Mouse (Mus musculus) c-Kit-positive CD71-positive TER-119-negative erythroid progenitor cells, embryonic 14.5 days (primary cell): ENCODE results near the gene Stk4.

Experiments used
- DNase-seq: peaks from one replicate; pipeline ENCODE4 v3.0.0-alpha.2; 2013; ENCODE audit warnings: low read depth

Gene Stk4

DNA sequence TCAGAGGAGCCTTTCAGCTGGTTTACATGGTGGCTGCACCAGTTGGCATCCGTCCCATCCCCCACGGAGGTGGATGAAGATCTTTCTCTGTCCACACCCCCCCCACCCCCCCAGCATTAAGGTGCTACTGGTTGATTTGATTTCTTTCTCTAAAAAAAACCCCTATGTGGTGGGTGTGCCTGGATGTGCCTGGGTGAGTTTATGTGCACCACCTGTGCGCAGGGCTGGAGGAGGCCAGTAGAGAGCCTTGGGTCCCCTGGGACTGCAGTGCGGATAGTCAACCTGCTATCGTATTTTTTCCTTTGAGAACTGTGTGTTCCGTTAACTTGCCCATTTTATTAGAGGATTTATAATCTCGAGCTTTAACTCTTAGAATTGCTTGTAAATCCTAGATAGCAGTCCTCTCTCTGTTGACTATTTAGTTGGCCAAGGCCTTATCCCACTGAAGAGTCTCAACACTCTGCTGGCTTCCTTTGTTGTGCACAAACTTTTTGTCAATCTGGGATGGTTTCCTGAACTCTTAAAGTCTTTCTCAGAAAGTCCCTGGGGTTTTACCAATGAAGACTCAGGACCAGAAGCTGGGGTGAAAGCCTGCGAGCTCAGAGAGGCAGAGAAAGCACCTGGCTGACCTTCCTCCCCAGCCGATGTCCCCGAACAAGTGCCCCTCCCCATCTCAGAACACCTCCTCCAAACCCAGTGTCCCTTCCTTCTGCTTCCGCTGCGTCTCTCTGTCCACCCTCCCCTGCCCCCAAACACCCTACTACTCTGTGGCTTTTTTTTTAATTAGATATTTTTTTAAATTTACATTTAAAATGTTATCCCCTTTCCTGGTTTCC lies 58.7 kb downstream of the Stk4 start:
- DNase-seq: no peak

DNA sequence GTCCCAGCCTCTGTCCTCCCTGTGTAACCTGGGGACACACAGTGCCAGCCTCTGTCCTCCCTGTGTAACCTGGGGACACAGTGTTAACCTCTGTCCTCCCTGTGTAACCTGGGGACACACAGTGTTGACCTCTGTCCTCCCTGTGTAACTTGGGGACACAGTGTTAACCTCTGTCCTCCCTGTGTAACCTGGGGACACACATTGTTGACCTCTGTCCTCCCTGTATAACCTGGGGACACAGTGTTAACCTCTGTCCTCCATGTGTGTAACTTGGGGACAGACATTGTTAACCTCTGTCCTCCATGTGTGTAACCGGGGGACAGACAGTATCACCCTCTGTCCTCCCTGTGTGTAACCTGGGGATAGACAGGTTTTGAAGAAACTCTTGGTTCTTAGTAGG lies 61.5 kb downstream of the Stk4 start:
- no peak for DNase-seq

DNA sequence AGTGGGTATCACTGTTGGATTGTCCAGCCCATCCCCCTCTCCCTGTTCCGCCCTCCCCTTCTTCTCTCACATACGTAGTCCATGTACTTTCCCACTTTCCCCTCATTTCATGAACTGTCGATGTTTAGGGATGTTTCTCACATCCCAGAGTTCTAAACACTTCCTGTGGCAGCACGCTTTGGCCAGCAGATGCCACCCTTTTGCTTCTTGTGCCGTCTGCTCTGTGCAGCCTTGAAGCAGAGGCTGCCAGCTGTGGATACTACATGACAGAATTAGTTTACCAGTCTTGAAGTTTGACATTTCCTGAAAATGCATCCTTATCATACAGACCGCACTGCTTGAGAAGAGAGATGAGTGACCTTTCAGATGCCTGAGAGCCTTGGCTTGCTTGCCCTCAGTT lies 64.4 kb downstream of the Stk4 start:
- no peak for DNase-seq

DNA sequence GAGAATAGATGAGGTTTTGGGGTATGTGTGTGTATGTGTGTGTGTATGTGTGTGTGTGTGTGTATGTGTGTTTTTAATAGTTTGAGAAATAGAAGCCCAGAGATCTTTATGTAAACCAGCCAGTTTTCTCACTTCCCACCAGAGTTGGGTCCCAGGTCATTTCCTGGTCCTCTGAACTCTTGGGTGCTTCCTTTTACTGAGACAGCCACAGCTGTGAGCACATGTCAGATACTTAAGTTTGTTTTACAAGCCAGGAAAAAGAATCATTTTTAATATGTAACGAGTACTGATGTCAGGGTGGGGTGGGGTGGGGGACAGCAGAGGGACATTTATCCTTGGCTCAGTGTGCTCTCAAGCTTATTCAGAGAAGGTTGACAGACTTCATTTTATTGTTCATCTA lies 65.2 kb downstream of the Stk4 start:
- DNase-seq: no peak

DNA sequence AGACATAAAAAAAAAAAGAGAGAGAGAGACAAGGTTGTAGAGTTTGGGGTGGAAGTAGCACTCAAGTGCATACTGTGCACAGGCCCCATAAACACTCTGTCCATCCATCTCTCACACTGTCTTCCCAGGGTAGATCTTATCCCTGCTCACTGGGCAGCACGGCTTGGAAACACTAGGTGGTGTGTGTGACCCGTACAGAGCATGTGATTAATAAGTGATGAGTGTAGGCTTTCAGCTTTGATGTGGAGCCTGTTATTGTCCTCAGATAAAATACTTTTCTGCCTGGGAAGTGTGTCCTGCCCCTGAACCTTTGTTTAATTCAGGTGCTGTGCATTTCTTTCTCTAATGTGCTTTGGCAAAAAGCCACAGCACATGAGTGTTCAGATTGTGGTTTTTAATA lies 66.3 kb downstream of the Stk4 start:
- no peak for DNase-seq

DNA sequence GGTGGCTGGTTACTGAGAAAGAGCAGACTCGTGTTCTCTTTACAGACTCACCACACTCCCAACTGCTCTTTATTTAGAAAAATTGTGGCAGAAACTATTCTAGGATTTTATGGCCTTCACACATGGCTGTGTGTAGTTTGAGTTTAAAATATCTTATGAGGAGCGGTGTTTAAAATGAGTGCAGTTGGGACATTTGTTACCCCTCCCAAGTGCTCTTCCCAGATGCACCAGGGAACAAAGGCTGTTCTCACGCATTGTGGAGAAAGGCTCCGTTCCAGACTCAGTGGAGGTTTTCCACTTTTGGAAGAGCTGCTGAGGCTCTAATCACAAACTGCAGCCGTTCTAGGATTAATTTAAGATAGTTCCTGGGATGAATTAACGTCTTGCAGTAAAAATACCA lies 67.6 kb downstream of the Stk4 start:
- no peak for DNase-seq

DNA sequence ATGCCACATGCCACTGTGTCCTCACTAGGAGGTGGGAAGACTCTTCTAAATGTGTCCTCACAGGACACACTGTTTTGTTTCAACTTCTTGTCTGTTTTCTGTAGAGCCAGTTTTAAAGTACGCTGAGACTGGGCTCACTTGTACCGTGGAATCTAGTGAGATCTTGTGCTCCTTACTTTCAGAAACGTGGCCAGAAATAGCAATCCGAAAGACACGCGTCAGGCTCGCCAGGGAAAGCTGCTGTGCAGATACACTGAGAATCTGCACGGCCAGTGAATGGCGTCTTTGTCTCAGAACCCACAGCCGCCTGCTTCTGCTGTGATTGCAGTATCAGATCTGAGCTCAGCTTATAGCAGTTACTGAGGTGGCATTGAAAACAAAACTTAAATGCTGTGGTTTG lies 71.9 kb downstream of the Stk4 start:
- DNase-seq: no peak

DNA sequence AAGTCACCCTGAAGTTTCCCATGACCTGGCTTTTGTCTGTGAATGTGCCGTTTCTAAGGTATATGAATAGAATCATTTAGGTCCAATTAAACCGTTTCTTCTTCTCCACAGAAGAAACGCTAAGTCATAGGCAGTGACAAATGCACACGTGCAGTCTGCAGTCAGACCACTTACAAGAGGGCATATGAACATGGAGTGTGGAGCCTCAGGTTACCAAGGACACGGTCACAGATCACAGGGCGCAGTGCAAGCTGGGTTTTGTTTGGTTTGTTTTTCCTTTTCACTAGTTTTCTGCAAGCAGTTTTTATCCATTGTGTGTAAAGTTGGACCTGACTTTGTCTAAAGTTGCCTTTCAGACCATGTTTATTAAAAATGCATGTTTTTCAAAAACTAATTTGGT lies 73.9 kb downstream of the Stk4 start:
- DNase-seq: no peak

DNA sequence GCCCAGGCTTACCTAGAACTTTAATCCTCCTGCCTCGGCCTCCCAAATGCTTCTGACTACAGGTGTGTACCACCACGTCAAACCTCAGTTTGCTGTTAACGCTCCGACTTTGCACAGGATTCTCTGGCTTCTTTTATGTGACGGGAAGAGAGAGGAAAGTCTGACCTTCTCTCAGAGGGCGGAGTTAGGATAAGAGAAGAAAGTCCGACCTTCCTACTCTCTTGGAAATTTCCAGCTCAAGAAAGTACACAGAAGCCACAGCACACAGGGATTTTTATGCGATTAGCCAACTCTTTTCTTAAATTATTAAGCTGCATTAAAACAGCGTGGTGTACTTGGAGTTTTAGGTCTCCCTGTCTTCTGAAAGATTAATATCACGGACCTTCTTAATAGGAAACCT lies 74.4 kb downstream of the Stk4 start:
- no peak for DNase-seq

DNA sequence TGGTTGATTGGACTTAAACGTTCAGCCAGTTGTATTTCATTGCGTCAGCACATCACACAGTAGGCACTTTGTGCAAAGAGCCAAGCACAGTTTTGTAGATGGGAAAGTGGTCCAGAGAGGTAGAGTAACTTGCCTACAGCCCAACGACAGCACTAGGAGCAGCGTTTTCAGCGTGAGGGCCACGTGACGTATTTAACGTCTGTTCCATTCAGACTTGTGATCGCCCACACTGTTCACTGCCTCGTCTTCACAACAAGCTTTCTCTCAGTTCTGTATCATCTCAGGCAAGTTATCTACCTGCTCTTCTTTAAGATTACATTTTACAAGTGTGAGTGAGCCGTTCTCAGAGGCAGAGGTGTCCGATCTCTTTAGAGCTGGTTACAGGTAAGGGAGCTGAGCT lies 76.4 kb downstream of the Stk4 start:
- DNase-seq: no peak

DNA sequence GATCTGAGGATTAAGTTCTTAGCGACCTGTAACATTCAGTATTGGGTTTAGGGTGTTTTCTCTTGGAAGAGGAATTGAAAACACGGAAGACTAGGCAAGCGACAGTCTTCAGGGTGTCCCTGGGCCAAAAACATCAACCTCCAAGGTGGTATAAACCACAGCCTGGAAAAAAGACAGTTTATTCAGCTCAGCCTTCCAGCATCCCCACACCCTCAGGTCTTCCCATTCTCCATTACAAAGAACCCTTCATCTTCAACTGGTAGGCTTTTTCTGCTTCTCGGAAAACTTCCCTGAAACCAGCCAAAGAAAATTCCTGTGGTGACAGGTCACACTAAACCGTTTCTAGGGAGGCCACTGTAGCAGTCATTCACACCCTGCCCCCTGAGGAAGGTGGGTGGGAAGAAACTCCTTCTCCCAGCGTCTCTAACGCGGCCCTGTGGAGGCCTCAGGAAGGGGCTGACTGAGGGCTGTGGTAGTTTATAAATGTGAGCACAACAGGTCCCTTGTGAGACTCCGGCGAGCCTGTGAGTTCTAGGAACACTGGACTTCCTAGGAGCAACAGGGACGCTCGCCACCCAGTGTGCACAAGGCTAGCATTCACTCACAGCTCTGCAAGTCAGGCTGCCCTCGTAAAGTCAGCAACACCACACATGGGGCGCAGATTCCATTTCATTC lies 80.1 kb downstream of the Stk4 start:
- no peak for DNase-seq

DNA sequence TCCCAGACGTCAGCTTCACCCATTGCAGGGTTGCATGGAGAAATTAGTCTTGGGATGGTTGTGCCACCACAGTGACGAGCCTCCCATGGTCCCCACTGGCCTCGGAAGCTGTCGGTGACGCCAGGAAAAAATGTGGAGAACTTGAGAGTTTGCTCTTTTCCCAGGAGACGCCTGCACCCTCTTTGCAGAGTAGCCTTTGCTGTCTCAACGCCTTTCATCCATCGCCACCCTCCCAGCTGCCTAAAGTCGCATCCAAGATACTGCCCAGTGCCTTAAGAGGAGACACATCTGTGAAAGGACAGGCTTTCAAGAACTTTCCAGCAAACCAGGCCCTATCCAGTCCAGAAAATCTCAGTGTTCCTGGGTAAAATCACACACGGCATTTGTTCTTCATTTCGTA lies 82.2 kb downstream of the Stk4 start:
- no peak for DNase-seq

DNA sequence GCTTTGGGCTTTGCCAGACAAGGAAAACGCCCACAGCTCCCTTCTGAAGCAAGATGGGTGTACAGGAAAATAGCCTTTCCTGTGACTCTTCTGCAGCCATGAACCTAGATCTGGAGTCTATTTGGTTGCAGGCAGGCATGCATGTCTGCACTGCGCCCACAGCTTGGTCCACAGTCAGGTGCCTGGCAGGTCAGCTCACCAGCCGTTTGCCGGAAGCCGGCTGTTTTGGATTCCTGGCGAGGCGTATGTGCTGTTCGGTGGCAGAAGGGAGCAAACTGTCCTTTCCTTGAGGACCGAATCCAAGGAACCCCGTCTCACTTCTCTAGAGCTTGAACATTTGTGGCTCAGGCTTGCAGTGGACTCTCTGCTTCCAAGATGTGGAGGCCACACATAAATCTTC lies 83.9 kb downstream of the Stk4 start:
- no peak for DNase-seq

DNA sequence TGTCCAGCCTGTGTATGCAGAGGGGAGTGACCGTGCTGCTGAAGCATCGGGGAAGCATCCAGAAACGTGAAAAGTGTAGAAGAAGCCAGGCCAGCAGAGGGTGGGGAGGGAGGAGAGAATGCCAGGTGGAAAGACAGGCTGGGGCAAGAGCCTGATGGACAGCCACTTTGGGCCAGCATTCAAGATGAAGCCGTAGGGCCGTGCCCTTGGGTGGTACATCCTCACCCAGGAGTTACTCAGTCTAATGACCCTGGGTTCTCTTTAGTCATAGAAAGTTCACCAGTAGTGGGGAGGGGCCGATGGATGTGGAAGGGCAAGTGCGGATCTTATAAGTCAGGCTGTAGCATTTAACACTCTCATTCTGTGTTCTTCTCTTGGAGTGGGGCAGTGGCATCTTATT lies 86.0 kb downstream of the Stk4 start:
- no peak for DNase-seq

DNA sequence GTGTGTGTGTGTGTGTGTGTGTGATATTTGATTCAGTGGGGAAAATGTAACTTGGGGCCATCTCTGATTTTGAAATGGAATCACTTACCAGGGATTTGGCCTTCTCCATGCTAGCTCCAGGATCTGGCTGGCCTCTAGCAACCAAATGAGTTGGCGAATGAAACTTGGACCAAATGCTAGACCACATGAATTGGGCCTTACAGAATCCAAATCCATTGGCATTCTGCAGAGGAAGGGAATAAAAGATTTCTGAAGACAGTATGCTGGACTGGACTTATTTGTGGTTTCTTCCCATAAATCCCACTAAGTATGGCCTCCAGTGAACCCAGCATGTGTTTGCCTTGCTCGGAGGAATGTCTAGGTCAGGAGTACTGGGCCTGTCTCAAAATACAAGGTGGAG lies 88.7 kb downstream of the Stk4 start:
- no peak for DNase-seq

DNA sequence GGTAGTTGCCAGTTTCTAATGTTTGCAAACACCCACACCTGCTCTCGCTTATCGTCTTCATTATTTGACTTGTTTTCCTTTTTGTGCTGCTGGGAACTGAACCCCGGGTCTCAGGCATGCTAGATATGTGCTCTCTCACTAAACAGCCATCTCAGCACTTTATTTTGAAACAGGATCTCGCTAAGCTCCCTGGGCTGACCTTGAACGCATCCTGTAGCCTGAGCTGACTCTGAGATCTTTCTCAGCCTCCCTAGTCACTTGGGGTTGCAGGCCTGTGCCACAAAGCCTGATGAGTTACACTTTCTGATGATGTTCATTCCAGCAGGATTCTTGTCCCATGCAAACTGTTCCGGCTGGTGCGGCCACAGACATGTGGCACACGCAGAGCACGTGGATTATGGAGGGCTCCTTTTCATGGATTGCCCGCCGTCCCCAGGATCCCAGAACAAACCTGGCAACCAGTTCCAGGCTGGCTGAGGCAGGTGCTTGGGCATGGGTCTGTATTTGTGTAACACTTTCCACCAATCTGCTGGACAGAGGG lies 91.5 kb downstream of the Stk4 start:
- no peak for DNase-seq

DNA sequence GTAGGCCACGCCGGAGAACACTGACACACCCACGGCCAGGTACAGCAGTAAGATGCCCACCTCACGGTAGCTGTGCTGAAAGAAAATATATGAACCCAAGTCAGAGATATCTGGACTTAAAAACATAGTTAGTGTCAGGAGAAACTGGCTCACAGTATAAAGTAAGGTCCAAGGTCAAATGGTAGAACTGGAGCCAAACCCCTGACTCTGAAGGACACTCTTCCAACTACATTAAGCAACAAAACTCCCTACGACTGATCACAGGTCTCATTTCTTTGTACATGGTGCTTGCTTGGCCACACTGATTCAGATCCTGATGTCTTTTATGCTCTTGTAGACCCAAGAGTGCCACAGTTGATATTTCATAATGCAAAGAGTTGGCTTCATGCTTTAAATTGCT lies 94.8 kb downstream of the Stk4 start:
- DNase-seq: no peak

DNA sequence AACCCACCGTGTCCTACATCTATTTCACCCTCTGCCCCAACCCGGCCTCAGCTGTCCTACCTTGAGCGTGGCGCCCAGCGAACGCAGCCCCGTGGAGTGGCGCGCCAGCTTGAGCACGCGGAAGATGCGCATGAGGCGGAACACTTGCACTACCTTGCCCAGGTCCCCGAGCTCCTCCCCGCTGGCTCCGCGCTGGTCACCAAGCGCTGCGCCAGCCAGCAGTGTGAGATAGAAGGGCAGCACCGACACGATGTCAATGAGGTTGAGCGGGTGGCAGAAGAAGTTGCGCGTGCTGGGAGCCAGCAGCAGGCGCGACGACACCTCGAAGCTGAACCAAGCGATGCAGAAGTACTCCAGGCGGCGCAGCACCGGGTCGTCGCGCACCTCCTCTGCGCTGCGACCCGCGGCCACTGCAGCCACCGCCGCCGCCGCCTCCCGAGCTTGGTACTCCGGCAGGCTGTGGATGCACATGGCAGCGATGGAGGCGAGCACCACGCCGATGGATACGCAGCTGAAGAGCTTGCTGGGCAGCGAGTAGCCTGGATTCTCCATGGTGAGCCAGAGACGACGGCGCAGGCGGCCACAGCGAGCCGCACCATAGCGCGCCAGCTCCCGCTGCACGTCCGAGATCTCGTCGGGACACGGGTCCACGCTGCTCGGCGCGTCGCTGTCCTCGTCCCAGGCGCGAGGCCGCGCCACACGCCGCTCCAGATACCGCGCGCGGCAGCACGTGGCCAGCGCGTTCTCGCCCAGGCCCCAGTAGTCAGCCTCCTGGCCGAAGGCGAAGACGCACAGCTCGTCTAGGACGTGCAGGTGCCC lies 97.8 kb downstream of the Stk4 start:
- no peak for DNase-seq

DNA sequence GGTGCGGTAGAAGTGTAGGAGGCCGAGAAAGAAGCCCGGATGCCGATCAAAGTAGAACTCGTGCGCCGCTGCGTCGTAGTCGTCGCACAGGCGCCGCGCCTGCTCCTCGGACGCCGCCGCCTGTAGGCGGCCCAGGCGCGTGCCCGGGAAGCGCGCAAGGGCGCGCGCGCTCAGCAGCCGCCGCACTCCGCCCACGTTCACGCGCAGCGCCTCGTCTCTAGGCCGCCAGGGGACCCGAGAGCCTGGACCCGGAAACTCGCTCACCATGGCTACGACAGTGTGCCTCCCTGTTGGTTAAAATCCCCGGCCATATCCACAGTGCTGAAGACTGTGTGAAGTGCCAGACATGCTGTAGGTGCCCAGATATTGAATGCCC lies 98.4 kb downstream of the Stk4 start:
- no peak for DNase-seq

DNA sequence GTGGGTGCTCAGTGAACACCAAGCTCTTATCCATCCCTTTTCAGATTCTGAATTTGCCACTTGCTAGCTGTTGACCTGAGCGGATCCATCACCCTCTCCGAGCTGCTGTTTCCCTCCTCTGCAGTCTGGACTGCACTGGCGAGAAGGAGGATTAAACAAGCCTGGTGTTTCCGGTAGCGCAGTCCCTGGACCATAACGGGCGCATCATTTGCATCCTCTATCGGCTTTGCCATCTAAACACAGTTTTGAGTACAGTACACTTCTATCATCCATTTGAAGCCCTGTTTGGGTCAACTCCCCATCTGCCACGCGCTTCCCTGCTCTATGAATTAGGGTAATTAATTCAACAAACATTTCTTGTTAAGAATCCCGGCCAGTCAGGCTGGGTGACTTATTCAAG lies 100.2 kb downstream of the Stk4 start:
- no peak for DNase-seq

DNA sequence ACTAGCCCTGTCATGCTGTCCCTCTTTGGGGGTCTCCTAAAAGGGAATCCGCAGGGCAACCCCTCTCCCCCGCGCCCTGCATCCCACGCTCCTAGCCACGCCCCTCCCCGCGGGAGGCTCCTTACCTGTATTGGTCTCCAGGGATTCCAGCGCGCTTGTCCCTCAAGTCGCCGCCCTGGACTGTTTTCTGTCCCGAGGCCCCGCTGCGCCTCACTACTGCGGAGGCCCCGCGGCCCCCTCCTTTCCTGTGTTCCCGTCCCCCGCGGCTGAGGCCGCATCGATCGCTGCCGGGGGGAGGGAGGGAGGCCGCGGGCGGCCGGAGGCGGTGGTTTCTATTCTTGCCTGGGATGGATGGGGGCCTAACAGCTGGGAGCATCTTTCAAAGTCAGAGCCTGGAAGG lies 100.8 kb downstream of the Stk4 start, which contains the start of gene Kcns1:
Gene Kcns1 (minus strand): TSS at position 212 of the 400 bp plus-strand sequence.
- no peak for DNase-seq

DNA sequence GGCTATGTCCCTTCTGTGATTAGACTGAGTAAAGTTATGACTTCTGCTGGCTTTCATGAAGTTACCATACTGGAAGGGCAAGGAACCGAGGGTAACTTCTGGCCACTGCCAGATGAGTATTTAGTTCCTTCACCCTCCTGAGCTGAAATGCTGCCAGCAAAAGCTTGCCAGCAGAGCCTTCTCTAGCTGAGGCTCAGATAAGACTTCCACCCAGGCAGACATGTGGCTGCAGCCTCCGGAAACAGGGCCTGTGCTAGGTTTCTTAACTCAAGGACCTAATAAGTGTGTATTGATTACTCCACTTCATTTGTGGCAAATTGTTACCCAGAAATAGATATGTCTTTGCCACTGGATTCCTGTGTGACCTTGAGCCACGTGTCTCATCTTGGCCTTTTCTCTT lies 103.3 kb downstream of the Stk4 start:
- no peak for DNase-seq
